Mouse (Mus musculus) kidney, embryonic 15.5 days (tissue): ENCODE measurements around the gene Cog5. TPM values are rescaled to one million over a fixed set of nuclear protein-coding genes. Genes with fewer than 3 reads are reported as not detected.

ENCODE experiments used
- ATAC-seq: fragments of 200-750 bp; cut with Nextera tagmentation; replicated peaks from 2 replicates; pipeline ENCODE4 v1.8.0; 2017; ENCODE audit warnings: moderate TSS enrichment; ENCODE audit not compliant: low FRiP score
- H3K27ac ChIP-seq: fragments of 300-500 bp; sonication (generic); 2 replicates; pipeline ENCODE4 v1.5.1; 2015; ENCODE audit warnings: mild to moderate bottlenecking, inconsistent platforms
- H3K27me3 ChIP-seq: fragments of 300-500 bp; sonication (generic); 2 replicates; pipeline ENCODE4 v1.6.1; 2015; ENCODE audit warnings: inconsistent platforms
- H3K36me3 ChIP-seq: fragments of 300-500 bp; sonication (generic); 2 replicates; pipeline ENCODE4 v1.6.1; 2015; ENCODE audit warnings: inconsistent platforms
- H3K4me1 ChIP-seq: fragments of 300-500 bp; sonication (generic); 2 replicates; pipeline ENCODE4 v1.6.1; 2015; ENCODE audit warnings: inconsistent platforms
- H3K4me2 ChIP-seq: fragments of 300-500 bp; sonication (generic); 2 replicates; pipeline ENCODE4 v1.6.1; 2015; ENCODE audit warnings: moderate library complexity, mild to moderate bottlenecking, inconsistent platforms
- H3K4me3 ChIP-seq: fragments of 300-500 bp; sonication (generic); replicated peaks from 2 replicates; pipeline ENCODE4 v1.5.1; 2015; ENCODE audit warnings: mild to moderate bottlenecking, inconsistent platforms
- H3K9ac ChIP-seq: fragments of 300-500 bp; sonication (generic); 2 replicates; pipeline ENCODE4 v1.6.1; 2015; ENCODE audit warnings: mild to moderate bottlenecking, inconsistent platforms
- H3K9me3 ChIP-seq: fragments of 300-500 bp; sonication (generic); replicated peaks from 2 replicates; pipeline ENCODE4 v1.6.1; 2016; ENCODE audit warnings: inconsistent platforms
- WGBS: fragments of 180-500 bp; shearing (Covaris S2); methylation state at CpG from one replicate; pipeline ENCODE4 v1.1.7; 2015; ENCODE audit warnings: mixed read lengths; 5-methylcytosine and 5-hydroxymethylcytosine counted together
- polyA plus RNA-seq: library from polyadenylated mRNA; unstranded; fragments of >200 nt; fragmentation: Nextera tagmentation; extraction: Ambion mirVana; gene quantifications from 2 replicates; pipeline ENCODE4 v1.2.1, GENCODE M21; 2015

The Cog5 gene
- polyA plus RNA-seq, 1 experiment from 2014 or later, result 27.9 TPM

DNA sequence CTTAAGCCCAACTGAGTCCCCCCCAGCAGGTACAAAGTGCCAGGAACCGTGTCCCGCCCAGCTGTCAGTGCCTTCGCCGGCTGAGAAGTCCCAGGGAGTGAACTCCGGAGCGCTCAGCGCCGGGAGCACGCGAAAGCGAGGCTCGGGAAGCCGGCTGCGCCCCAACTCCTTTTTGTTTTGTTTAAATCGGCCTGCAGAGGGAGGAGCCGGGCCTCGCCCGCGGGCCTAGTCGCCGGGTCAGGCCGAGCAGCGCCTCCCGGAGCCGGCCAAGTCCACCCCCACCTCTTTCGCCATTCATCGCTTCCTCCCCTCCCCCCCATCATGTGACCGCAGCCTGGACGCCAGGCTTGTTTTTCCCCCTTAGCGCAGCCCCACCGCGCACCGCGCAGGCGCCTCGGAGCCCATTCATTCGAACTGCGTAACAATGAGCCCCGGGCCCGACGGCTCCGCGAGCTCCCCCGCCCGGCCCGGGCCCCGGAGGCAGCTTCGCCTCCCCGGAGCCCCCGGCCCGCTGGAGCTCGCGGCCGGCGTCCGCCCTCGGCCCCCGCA is 294.6 kb downstream of the Cog5 start:
- Histone ChIP-seq H3K36me3 (no peaks in the 10 kb centered on the region), H3K4me2 (peak overlapping the region; percentile 54), H3K27ac (peak overlapping the region; percentile 100), H3K9ac (peak overlapping the region; percentile 92), H3K9me3 (no peaks in the 10 kb centered on the region), H3K4me1 (peaks cover 4% of the 10 kb centered on the region), H3K4me3 (peak overlapping the region; percentile 89), H3K27me3 (no peaks in the 10 kb centered on the region)
- peak; percentile 85 for ATAC-seq
- WGBS, result under 1% methylated on average over 58 of the region's 58 CpGs

DNA sequence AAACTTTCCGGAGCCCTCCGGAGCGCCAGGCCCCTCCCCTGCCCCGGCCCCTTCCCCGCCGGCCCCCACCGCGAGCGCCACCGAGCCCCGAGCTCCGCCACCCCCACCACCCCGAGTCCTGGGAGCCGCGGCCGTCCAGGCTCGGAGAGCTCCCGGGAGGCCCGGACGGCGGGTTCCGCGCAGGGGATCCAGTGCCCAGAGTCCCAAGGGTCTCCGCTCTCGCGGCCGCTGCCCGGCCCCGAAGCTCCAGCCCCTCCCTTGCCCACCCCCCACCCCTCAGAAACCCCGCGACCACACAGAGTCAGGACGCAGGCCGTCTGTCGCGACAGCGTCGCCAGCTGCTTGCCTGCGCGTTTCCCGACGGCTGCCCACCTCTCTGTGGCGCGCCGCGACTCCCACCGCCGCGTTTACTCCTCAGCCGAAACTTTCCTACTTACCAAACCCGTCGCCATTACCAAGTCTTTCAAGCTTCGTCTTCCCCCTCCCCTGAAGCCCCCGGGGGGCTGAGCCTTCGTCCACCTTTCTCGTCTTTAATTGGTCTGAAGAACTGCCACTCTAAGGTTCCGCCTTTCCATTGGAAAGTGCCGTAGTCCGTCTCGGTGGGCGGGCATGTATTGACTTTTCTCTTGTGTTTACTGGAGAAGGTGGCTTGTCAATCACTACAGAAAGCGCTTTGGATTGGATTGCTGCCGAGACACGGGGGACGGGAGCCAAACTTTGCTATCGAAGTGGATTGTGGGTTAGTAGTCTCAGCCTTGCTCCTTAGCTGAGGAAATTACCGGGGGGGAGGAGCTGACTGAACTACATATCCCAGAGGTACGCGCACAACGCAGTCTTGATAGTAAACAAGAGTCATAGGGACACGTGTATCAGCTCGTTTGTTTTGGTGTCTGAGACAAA is 295.3 kb downstream of the Cog5 start, which contains the start of gene Hbp1:
Gene Hbp1, minus strand, starts transcription at position 777 of the 900 bp plus-strand sequence.
- under 1% methylated on average over 63 of the region's 71 CpGs for WGBS
- no peaks in the 10 kb centered on the region for H3K36me3 ChIP-seq

DNA sequence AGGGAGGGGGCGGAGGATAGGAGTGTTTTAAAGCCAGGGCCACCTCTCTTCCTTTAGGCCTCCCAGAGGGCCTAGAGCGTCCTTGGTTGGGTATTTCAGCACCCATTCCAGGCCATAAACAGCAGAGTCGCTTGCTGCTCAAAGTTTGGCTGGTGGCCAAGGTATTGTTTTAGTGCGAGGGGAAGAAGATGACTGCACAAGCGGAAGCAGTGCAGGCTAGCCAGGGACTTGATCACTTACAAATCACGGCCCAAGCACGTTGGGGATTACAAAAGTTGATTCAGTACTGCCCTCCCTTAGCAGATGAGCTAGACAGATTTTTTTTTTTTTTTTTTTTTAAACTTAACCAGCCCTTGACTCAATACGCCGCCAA is 296.0 kb downstream of the Cog5 start:
- ATAC-seq, result no peak
- Histone ChIP-seq H3K36me3 (no peaks in the 10 kb centered on the region), H3K4me1 (peaks cover 4% of the 10 kb centered on the region), H3K9ac (peak overlapping the region; percentile 42), H3K4me3 (peak overlapping the region; percentile 89), H3K4me2 (peak overlapping the region; percentile 73), H3K9me3 (no peaks in the 10 kb centered on the region), H3K27me3 (no peaks in the 10 kb centered on the region), H3K27ac (peak overlapping the region; percentile 90)
- WGBS, result 6% methylated on average over 9 of the region's 9 CpGs

More for the DNA sequence above, 295.3 kb downstream of the Cog5 start, which contains the start of gene Hbp1:
- no peaks in the 10 kb centered on the region for H3K27me3 ChIP-seq
- ATAC-seq, result peak; percentile 96
- peak within 1 kb of the TSS; percentile 89 for H3K4me3 ChIP-seq
- peaks cover 4% of the 10 kb centered on the region for H3K4me1 ChIP-seq
- H3K9ac ChIP-seq, result peak within 1 kb of the TSS; percentile 92
- H3K9me3 ChIP-seq, result no peaks in the 10 kb centered on the region
- H3K27ac ChIP-seq, result peak within 1 kb of the TSS; percentile 100
- peak within 1 kb of the TSS; percentile 73 for H3K4me2 ChIP-seq

DNA sequence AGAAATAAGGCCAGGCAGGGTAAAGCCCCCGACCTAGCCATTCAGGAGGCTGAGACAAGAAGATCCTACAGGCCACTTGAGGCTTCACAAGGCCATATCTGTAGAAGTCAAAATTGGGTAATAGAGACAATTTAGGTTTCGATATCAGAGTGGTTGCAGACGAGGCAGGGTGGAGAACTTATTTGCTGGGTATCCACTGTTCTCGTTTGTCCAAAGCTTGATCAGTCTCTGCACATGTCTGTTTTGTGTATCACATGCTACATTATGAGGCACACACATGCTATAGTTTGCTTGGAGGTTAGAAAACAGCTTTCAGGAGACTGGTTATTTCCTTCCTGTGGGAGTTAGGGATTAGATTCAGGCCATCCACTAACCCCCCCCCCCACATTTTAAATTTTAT is 301.2 kb downstream of the Cog5 start:
- H3K9ac ChIP-seq, result no peak overlapping the region
- no peaks in the 10 kb centered on the region for H3K27me3 ChIP-seq
- ATAC-seq, result no peak
- no peak overlapping the region for H3K4me2 ChIP-seq
- H3K4me3 ChIP-seq, result no peak overlapping the region
- no peak overlapping the region for H3K27ac ChIP-seq
- peaks cover 4% of the 10 kb centered on the region for H3K4me1 ChIP-seq
- WGBS, result 86% methylated on average over 4 of the region's 4 CpGs
- no peaks in the 10 kb centered on the region for H3K36me3 ChIP-seq
- H3K9me3 ChIP-seq, result no peaks in the 10 kb centered on the region

DNA sequence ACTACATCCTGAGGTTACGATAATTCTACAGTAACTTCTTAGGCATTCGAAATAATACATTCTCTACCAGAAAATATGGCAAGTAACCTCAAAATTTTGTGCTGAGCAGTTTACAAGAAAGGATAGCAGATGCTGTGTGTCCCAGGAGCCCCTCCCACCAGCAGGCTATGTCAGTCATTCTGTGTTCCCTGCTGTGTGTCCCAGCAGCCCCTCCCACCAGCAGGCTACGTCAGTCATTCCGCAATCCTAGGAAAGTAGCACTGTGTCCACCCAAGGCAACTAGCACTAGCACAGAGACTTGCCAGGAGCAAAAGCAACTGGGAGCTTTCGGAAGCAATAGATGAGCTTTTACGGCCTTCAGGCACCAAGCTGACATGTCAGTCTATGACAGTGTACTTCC is 309.4 kb downstream of the Cog5 start:
- 88% methylated on average over 6 of the region's 6 CpGs for WGBS
- no peak overlapping the region for H3K4me3 ChIP-seq
- H3K4me1 ChIP-seq, result no peaks in the 10 kb centered on the region
- H3K9ac ChIP-seq, result no peak overlapping the region
- H3K4me2 ChIP-seq, result no peak overlapping the region
- no peaks in the 10 kb centered on the region for H3K36me3 ChIP-seq
- no peaks in the 10 kb centered on the region for H3K9me3 ChIP-seq
- no peak overlapping the region for H3K27ac ChIP-seq
- ATAC-seq, result no peak
- no peaks in the 10 kb centered on the region for H3K27me3 ChIP-seq

DNA sequence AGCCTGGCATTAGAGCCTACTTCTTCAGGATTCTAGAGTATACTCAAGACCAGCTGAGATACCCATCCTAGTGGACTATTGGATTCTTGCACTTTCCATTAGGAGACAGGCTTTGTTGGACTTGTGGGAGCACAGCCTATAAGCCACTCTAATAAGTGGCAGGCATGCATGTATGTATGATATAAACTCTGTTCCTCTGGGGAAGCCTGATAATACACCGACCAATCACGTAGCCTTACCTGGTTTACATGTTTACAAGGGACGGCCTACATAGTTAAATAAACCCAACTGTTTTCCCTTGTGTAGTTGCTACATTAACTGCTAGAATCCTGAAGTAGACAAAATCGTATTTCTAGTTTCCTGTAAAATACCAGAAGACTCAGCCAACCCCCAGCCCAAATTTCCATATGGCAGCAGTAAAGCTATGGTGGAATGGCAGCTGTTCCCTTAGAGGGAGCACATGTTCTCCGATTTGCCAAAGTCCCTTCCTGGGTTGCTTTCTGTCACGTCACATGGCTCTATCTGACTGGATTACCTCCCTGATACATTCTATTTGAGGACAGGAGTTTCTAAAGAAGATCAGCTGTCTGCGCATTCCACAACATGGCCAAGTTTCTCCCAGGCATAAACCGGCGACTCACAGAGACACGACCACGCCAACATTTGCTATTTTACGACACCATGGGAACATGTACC is 311.0 kb downstream of the Cog5 start:
- no peak for ATAC-seq
- no peaks in the 10 kb centered on the region for H3K9me3 ChIP-seq
- no peaks in the 10 kb centered on the region for H3K36me3 ChIP-seq
- no peak overlapping the region for H3K27ac ChIP-seq
- no peak overlapping the region for H3K4me3 ChIP-seq
- no peak overlapping the region for H3K4me2 ChIP-seq
- 92% methylated on average over 12 of the region's 12 CpGs for WGBS
- no peak overlapping the region for H3K9ac ChIP-seq
- no peaks in the 10 kb centered on the region for H3K4me1 ChIP-seq
- H3K27me3 ChIP-seq, result no peaks in the 10 kb centered on the region

DNA sequence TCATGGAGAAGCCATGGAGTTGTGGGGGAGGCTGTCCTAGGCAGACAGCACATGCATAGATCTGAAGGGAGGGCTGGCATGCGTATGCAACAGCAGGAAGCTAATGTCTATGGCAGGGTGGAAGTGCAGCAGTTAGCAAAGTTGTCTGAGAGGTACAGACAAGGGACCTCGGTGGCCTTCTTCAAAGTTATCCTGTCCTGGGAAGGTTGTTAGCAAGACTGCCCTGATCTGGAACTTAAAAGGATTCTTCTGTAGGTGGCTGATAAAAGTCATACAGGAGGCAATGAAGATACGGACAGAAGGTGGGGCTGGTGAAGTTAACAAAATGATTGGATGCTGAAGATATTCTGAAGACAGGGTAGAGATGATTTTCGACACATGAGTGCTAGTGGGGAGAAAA is 311.7 kb downstream of the Cog5 start:
- no peak for ATAC-seq
- Histone ChIP-seq H3K4me1 (no peaks in the 10 kb centered on the region), H3K9me3 (no peaks in the 10 kb centered on the region), H3K36me3 (0 out of 2 replicates have a peak, but pooled peaks cover under 1% of the 10 kb centered on the region), H3K27me3 (no peaks in the 10 kb centered on the region), H3K9ac (no peak overlapping the region), H3K4me3 (no peak overlapping the region), H3K4me2 (no peak overlapping the region), H3K27ac (no peak overlapping the region)
- 82% methylated on average over 4 of the region's 4 CpGs for WGBS

DNA sequence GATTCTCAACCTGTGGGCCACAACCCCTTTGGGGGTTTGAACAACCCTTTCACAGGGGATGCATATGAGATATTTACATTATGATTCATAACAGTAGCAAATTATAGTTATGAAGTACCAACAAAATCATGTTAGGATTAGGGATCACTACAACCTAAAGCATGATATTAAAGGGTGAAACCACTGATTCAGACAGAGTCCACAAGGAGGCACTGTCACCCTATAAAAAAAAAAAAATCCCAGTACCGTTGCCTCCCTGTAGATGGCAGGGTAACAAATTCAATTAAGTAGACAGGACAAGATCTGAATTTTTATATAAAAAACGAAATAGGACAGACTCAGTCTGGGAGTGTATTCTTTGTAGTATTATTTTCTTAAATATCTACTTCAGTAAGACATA is 312.9 kb downstream of the Cog5 start:
- no peak overlapping the region for H3K9ac ChIP-seq
- H3K4me1 ChIP-seq, result no peaks in the 10 kb centered on the region
- no peak overlapping the region for H3K27ac ChIP-seq
- WGBS, result 8% methylated on average over 2 of the region's 2 CpGs
- H3K9me3 ChIP-seq, result no peaks in the 10 kb centered on the region
- H3K27me3 ChIP-seq, result no peaks in the 10 kb centered on the region
- H3K4me3 ChIP-seq, result no peak overlapping the region
- 0 out of 2 replicates have a peak, but pooled peaks cover 3% of the 10 kb centered on the region for H3K36me3 ChIP-seq
- no peak overlapping the region for H3K4me2 ChIP-seq
- ATAC-seq, result 0 out of 2 replicates have a peak, but pooled peaks have one; percentile 36

DNA sequence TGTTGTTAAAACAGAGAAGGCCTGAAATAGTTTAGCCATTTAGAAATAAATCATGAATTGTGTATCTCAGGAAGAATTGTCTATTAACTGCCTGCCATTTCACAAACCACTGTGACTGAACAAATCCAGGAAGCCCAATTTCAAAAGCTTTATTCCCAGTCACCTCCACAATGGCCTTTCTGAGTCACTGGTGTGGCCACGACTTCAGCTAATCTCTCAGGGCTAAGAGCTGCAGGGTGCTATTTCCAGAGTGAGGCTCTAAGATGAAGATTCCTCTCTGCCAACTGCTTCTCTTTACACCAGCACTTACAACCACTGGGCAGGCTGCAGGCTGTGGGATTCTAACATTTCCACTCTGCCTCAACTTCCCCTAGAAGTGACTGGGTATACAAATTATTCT is 314.4 kb downstream of the Cog5 start:
- WGBS, result 35% methylated on average over 1 of the region's 1 CpGs
- H3K4me1 ChIP-seq, result 0 out of 2 replicates have a peak, but pooled peaks cover 6% of the 10 kb centered on the region
- H3K4me2 ChIP-seq, result no peak overlapping the region
- H3K9ac ChIP-seq, result no peak overlapping the region
- H3K4me3 ChIP-seq, result no peak overlapping the region
- no peaks in the 10 kb centered on the region for H3K9me3 ChIP-seq
- H3K27me3 ChIP-seq, result no peaks in the 10 kb centered on the region
- no peak for ATAC-seq
- H3K36me3 ChIP-seq, result 0 out of 2 replicates have a peak, but pooled peaks cover 3% of the 10 kb centered on the region
- no peak overlapping the region for H3K27ac ChIP-seq

DNA sequence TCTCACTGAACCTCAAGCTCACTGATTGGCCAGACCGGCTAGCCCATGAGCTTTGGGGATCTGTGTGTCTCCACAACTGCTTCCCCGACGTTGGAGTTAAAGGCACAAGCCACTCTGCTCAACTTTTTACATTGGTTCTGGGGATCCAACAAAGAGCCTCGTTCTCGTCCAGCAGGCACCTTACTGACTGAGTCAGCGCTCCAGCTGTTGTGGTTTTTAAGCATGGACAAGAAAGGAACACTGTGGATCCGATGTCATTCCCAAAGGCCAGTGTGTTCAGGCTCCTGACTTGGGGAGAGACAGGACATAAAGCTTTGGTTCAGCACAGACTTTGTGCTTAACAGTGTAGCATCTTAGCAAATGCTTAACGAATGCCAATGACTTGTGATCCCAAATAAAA is 316.9 kb downstream of the Cog5 start:
- Histone ChIP-seq H3K4me3 (no peak overlapping the region), H3K9ac (no peak overlapping the region), H3K27me3 (no peaks in the 10 kb centered on the region), H3K4me1 (0 out of 2 replicates have a peak, but pooled peaks cover 6% of the 10 kb centered on the region), H3K27ac (no peak overlapping the region), H3K9me3 (no peaks in the 10 kb centered on the region), H3K36me3 (0 out of 2 replicates have a peak, but pooled peaks cover 3% of the 10 kb centered on the region), H3K4me2 (no peak overlapping the region)
- 84% methylated on average over 8 of the region's 8 CpGs for whole genome bisulfite sequencing
- ATAC-seq, result no peak

DNA sequence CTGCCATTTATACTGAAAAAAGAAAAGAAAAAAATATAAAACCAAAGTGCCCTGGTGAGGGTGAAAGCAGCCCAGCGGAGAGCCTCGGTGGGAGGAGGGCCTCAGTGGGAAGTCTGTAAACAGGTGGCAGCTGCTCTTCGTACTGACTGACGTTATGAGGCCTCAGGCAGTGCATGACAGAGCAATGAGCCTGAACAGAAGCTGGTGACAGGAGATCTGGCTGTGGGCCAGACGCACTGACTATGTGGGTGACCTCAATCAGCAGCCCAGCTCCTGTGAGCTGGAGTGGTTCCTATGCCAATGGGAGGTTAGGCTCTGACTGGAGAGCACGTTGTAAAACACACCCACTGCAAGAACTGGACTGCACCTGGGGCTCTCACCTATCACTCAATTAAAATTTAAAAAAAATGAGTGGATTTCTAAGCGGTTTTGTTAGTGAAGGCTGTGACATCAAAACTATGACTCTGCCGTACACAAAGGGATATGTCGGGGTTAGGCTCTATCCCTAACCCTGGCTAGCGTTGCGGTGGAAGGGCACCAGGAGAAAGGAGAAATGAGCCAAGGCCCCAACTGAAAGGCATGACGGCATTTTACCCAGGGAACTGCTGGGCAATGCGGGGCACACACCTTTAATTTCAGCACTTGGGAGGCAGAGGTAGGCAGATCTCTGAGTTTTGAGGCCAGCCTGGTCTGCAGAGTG is 319.0 kb downstream of the Cog5 start:
- H3K4me3 ChIP-seq, result no peak overlapping the region
- 0 out of 2 replicates have a peak overlapping the region, but pooled peaks have one; percentile 32 for H3K27ac ChIP-seq
- H3K36me3 ChIP-seq, result 0 out of 2 replicates have a peak, but pooled peaks cover 3% of the 10 kb centered on the region
- H3K9me3 ChIP-seq, result no peaks in the 10 kb centered on the region
- 0 out of 2 replicates have a peak, but pooled peaks cover 6% of the 10 kb centered on the region for H3K4me1 ChIP-seq
- no peak overlapping the region for H3K4me2 ChIP-seq
- peak; percentile 96 for ATAC-seq
- no peaks in the 10 kb centered on the region for H3K27me3 ChIP-seq
- 43% methylated on average over 13 of the region's 13 CpGs for WGBS
- H3K9ac ChIP-seq, result no peak overlapping the region
